Mouse (Mus musculus): ENCODE measurements at regions not wholly inside any gene's neighbourhood (a gene's known extent, or its start where the extent isn't known, plus 50 kb on each side); places are given as distances from the start of the nearest gene placed in this dataset. TPM values are rescaled to one million over a fixed set of nuclear protein-coding genes. Genes with fewer than 3 reads are reported as not detected.

DNA sequence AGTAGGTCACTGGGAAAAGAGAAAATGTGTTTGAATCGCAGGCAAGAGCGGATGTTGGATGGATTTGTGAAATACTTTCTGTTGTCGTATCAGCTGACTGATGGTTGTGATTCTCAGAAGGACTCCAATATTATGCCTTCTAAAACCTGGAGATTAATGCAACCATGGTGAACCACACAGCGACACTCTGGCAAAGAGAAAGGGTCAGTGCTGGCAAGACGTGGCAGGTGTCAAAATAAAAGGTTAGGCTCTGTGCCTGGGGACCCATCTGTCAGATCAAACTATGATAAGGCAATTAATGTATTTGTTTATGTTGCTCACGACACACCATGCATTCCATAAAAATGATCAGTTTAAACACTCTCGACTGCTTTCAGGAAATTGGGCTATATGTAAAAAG lies 50.0 kb upstream of the Dpyd start:
- ATAC-seq (ENCODE audit: low FRiP score, low TSS enrichment): no peak
- no peak overlapping the region for H3K27ac ChIP-seq (ENCODE audit: low read depth, low read length)
- no peaks in the 10 kb centered on the region for H3K36me3 ChIP-seq (ENCODE audit: control insufficient read depth, insufficient read depth, low read length)
- H3K9me3 ChIP-seq (ENCODE audit: control insufficient read depth, low read length): no peaks in the 10 kb centered on the region
- H3K4me3 ChIP-seq (ENCODE audit: low read length): no peak overlapping the region
- H3K4me1 ChIP-seq (ENCODE audit: control insufficient read depth, insufficient read depth, low read length): no peaks in the 10 kb centered on the region
- WGBS: 54% methylated on average over 7 of the region's 7 CpGs
- no peaks in the 10 kb centered on the region for H3K27me3 ChIP-seq (ENCODE audit: control insufficient read depth, insufficient read depth, low read length)
- H3K9ac ChIP-seq (ENCODE audit: low read depth, low read length): no peak overlapping the region
- no peak overlapping the region for H3K4me2 ChIP-seq (replicated peaks; ENCODE audit: low read depth, low read length)

MicroRNAs in the stretch of these regions (microRNA counts, 519-probe panel; counts per million panel counts)
- 4,848 counts per million, percentile 38 among the panel's probes with 10 or more counts for microRNA mmu-miR-137

Small RNAs in the stretch of these regions (microRNA-seq; reads per million reads assigned to microRNA genes)
- gene Gm24155 (not detected), gene Mir137 (22.7 reads per million, percentile 35 among the genes with 10 or more reads in this experiment)
